Mouse (Mus musculus) spleen, adult 2 months (tissue): ENCODE data around the gene Wnk2.

ENCODE experiments used
- CTCF ChIP-seq: fragments of 200-500 bp; IDR thresholded peaks from 2 replicates; pipeline ENCODE4 v1.5.1; 2011; ENCODE audit warnings: mild to moderate bottlenecking, inconsistent platforms; ENCODE audit not compliant: insufficient read depth, insufficient read length, insufficient replicate concordance; ENCODE audit errors: extremely low read depth
- POLR2A ChIP-seq: fragments of 200-500 bp; IDR thresholded peaks from 2 replicates; pipeline ENCODE4 v1.6.1; 2011; ENCODE audit warnings: low read depth, low read length, inconsistent platforms

- TF ChIP-seq POLR2A (no peak), CTCF (no peak)
Observed at GRCm38 (mm10) chr13:49085211-49085610, 62.6 kb downstream of the Wnk2 start.
